Mouse (Mus musculus) large intestine, adult 2 months (tissue): ENCODE results near the gene Rbfox1. TPM values are rescaled to one million over a fixed set of nuclear protein-coding genes. Genes with fewer than 3 reads are reported as not detected.

ENCODE experiments used
- DNase-seq: peaks from one replicate; pipeline ENCODE4 v3.0.0-alpha.2; 2012; ENCODE audit warnings: low read depth, low spot score
- WGBS: fragments of 180-500 bp; shearing (Covaris S2); methylation state at CpG from one replicate; pipeline ENCODE4 v1.1.7; 2018; 5-methylcytosine and 5-hydroxymethylcytosine counted together
- polyA plus RNA-seq: library from polyadenylated mRNA; depleted of rRNA; stranded (reverse); fragments of >200 nt; gene quantifications from 2 replicates; pipeline ENCODE4 v1.2.3, GENCODE M21; 2012

Rbfox1 gene
- polyA plus RNA-seq, 1 experiment = 0.22 TPM

DNA sequence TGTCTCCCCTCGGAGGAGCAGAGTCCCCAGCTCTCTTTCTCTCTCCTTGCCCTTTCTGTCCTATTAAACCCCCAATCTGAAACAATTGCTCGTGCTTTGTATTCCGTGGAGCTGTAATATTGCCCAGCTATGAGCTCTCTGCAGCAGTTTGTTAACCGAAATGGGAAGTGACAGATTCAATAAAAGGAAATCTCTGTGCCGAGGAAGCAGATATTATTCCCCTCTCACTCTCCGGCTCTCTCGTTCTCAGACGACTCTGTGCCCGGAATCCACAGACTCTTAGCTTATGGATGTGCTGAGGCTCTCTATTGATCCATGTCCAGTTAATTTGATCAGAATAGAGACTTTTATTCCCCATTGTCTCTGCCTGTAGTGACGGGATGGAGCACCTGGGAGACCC lies 1260.3 kb downstream of the Rbfox1 start:
- no peak for DNase-seq
- WGBS = 76% methylated on average over 10 of the region's 10 CpGs

GRCm38 (mm10) chr16:7146454-7146853 lies 1261.3 kb downstream of the Rbfox1 start:
- WGBS = 56% methylated on average over 6 of the region's 6 CpGs
- no peak for DNase-seq

- 73% methylated on average over 2 of the region's 2 CpGs for WGBS
These were observed 1262.7 kb downstream of the Rbfox1 start for GRCm38 (mm10) chr16:7147884-7148283.

DNA sequence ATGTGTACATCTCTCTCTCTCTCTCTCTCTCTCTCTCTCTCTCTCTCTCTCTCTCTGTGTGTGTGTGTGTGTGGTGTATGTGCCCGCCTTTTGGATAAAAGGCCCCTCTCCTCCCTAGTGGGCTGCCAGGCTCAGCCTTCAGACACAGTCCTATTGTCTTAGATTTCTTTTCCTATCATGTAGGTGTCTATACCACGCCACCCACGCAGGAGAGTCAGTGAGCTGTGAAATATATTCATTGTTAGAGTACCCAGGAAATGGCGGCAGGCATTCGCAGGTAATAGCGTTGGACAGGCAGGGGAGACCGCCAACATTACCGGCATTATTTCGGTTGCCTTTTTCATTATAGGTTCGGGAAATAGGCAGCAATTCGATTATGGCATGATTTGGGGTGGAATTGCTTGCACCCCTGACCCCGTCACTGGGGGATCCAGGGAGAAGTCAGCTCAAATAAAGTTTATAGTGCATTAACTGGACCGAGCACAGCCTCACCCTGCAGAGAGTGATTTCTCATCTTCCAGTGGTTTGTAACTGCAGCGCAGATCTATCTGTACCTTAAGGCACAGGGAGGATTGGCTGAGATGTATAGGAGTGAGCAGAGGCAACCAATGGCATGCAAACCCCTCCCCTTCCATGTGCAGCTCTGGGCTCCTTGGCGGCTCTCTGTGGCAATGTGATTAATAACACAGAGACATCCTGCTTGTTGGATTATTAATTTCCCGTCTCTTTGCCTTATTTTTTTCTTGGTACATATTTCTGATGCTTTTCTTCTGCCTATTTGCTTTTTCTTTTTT lies 1264.1 kb downstream of the Rbfox1 start:
- 61% methylated on average over 16 of the region's 16 CpGs for WGBS
- DNase-seq = no peak

More at GRCm38 (mm10) chr16:7147884-7148283, 1262.7 kb downstream of the Rbfox1 start:
- DNase-seq = no peak

DNA sequence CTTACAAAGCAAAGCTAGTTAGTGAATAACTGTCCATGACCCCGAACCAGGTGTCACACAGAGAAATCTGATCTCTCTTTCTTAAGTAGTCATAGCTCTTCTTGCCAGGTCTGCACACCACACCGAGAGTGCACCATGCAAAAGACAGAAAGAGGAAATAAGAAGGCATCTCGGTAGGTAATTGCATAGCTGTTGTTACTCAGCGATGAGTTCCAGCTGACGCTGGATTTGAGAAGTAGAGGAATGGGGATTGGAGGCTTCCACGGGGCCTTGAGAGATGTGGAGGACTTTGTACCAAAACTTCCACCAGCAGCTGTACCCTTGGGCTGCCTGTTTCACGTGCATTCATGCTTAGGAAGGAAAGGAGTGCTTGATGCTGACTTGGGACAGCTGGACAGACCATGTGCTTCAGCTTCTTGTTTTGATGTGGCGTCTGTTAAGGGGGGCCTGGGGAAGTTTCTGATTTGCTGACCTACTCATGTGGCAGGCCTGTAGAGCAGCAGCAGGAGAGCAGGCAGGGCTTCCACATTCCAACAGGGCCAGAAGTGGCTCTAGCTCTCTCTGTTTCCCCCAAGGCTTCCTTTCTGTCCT lies 1265.1 kb downstream of the Rbfox1 start:
- no peak for DNase-seq
- WGBS = 17% methylated on average over 8 of the region's 8 CpGs

DNA sequence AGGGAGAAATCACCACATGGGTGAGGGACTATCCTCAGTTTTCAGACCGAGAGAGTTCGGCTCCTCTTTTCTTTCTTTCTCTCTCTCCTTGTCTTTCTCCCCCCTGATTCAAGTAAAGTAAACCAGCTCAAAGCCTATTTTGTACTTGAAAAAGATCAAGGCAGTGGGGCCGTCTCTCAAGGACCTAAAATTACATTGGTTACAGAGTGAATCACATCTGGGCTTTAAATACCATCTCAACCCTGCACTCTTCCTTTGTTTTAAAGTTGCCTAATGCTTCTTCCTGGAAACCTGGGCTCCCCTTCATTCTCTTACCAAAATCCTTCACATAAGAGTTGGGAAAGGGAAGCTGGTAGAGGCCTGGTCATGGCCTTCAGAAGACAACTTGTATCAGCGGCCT lies 1267.2 kb downstream of the Rbfox1 start:
- 83% methylated on average over 4 of the region's 4 CpGs for WGBS
- DNase-seq = no peak

GRCm38 (mm10) chr16:7154671-7155070 lies 1269.5 kb downstream of the Rbfox1 start:
- WGBS = 61% methylated on average over 3 of the region's 3 CpGs

GRCm38 (mm10) chr16:7158856-7159826 lies 1274.0 kb downstream of the Rbfox1 start:
- whole genome bisulfite sequencing = 76% methylated on average over 8 of the region's 8 CpGs
- DNase-seq = no peak

More at GRCm38 (mm10) chr16:7154671-7155070, 1269.5 kb downstream of the Rbfox1 start:
- DNase-seq = no peak

GRCm38 (mm10) chr16:7159827-7160217 lies 1274.7 kb downstream of the Rbfox1 start:
- no peak for DNase-seq
- 71% methylated on average over 6 of the region's 6 CpGs for WGBS

- WGBS = 64% methylated on average over 4 of the region's 4 CpGs
- no peak for DNase-seq
These were observed 1277.0 kb downstream of the Rbfox1 start for GRCm38 (mm10) chr16:7162168-7162567.

- DNase-seq = no peak
- WGBS = 63% methylated on average over 4 of the region's 4 CpGs
These were observed 1278.5 kb downstream of the Rbfox1 start for GRCm38 (mm10) chr16:7163688-7164087.

DNA sequence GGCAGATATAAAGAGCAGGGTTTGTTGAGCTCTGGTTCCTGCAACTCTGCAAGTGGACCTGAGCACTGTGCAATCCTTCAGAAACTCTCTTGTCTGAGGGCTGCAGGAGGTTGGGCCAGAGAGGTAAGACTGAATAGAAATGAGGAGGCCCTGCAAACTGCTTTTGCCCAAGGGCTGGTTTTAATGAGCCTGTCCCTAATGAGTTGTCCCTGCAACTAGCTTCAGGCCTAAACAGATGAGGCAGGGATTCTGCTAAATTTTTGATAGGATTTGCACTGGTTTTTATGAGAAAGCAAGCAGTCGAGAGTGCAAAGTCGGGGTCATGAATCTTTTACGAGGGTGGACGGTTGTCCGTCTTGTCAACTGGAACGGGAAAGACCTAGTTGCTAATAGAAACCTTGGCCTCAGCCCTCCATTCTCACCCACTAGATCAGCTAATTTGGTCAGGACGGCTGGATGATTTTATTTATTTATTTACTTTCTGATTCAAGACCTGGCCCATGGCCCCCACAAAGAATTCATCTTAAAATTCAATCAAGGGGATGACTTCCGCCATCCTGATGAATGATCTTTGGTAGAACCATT lies 1279.1 kb downstream of the Rbfox1 start:
- WGBS = 49% methylated on average over 8 of the region's 8 CpGs
- no peak for DNase-seq

DNA sequence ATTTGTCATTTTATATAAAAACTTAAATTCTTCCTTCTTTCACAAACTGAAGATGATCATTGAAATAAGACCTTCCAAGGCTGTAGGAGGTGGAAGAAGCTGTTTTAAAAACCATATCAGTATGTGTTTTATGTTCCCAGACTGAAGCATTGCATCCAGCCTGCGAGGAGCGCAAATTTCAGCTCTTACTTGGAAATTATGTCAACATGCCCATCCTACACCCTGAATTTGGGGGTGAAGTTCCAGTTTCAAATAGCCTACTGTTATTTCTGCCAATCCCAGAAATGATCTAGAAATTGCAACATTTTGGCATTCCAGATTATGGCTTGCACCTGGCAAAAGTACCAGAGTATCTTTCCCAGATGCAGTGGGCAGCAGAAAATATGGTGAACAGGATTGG lies 1290.8 kb downstream of the Rbfox1 start:
- whole genome bisulfite sequencing = 86% methylated on average over 2 of the region's 2 CpGs
- no peak for DNase-seq

DNA sequence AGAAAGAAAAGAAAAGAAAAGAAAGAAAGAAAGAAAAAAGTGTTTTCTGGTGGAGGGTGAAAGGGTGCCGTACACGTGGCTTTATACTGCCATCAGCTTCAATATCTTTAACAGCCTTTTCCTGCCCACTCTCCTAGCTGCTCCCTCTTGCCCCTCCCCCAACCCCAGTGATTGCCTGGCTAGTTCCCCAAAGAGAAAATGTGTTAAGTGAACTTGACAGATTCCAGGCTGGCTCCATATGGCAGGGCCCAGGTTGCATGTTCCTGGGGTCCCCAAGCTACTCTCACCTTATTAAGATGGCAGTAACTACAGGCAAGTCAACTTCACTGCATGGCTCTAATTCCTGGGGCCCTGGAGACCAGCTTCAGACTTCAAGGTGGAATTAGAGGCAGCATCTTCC lies 1302.6 kb downstream of the Rbfox1 start:
- no peak for DNase-seq
- WGBS = 32% methylated on average over 2 of the region's 2 CpGs

DNA sequence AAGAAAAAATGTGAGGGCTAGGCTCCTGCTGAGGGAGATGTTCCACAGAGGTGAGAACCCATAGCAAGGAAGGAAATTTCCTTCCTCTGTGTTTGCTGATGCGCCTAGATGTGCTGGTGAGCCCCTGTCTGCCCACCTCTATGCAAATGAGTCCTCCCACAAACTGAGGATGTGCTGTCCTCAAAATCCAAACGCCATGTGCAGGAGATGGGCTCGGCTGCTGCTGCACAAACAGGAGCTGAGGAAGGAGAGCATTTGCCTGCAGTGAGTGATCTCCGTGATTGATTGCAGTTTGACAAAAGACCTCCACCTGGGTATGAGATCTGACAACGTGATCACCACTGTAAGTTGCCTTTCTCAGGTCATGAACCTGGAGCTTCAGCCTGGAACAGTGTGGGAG lies 1308.4 kb downstream of the Rbfox1 start:
- WGBS = 59% methylated on average over 5 of the region's 5 CpGs

GRCm38 (mm10) chr16:7197953-7198352 lies 1312.8 kb downstream of the Rbfox1 start:
- 90% methylated on average over 5 of the region's 5 CpGs for WGBS
- DNase-seq = no peak

More for the DNA sequence above, 1308.4 kb downstream of the Rbfox1 start:
- DNase-seq = no peak

GRCm38 (mm10) chr16:7200239-7200638 lies 1315.1 kb downstream of the Rbfox1 start:
- WGBS = 81% methylated on average over 3 of the region's 3 CpGs
- DNase-seq = no peak

DNA sequence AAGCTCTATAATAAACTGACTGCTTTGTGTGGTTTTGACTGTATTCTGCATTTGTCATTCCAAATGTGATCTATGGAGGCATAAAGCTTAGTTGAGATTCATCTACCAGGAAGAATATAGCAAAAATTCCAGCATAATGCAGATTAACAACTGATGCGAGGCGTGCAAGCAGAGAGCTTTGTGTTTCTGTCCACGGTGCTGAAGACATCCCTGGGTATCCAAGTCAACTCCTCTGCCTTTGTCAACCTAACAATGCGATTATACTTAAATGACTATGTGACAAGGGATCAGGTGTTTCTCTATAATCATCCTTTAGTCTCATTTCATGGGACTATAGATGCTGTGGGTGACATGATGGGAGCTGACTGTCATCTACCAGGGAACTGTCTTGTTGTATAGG lies 1316.7 kb downstream of the Rbfox1 start:
- WGBS = 64% methylated on average over 4 of the region's 4 CpGs
- no peak for DNase-seq

GRCm38 (mm10) chr16:7206116-7206900 lies 1321.2 kb downstream of the Rbfox1 start:
- DNase-seq = no peak
- 63% methylated on average over 2 of the region's 2 CpGs for WGBS
